Mouse (Mus musculus) cerebellum, postnatal 10 days (tissue): ENCODE measurements around the gene Itga9.

Experiments used
- DNase-seq, 2 experiments: peaks; one replicate each; pipeline ENCODE4 v3.0.0; 2021; ENCODE audit warnings: mixed read lengths in 2 of 2

The Itga9 gene

DNA sequence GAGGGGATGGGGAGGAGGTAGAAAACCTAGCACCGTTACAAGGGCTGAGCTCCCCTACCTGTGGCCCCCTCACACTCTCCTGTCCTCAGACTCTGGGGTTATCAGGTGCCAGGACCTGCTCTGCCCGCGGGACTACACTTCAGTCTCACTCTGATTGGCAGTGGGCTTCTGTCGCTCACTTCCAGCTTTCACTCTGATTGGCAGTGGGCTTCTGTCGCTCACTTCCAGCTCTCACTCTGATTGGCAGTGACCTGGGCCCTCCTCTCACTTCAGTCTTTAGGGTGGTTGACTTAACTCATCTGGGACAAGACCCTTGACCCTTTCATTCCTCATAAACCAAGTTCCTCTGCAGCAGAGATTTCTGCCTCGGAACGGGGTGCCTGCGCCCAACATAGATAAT lies 226.9 kb downstream of the Itga9 start:
- no peak for DNase-seq

DNA sequence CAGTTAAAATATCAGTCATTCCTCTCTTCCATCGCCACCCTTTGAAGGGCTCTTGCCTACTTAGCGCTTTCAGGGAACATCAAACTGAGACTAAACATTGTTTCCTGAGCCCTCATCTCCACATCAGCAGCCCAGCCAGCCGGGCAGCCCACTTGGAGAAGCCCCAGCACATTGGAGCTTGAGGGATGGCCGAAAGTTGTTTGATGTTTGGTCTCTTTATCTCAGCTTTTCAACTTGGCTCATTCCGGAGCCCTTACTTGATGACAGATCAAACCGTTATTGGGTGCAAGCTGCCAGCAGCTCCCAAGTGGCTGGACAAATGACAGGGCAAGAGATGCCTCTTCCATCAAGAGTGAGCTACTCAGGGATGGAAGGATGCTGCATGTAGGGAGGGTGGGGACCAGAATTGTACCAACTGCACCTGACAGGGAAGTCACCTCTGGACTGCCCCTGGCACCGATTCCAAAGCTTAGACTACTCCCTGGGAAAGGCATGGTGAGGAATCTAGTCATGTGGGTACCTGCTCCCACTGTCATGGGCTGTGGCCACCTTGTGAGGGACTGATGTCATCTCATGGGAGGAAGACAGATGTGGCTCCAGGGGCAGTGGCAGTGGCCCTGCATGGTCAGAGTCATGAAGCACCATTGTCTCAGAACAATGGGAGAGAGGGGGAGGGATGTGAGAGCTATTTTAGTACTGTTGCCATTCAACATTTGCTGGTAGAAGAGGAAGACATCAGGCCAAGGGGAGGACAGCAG lies 232.6 kb downstream of the Itga9 start:
- DNase-seq, result no peak

DNA sequence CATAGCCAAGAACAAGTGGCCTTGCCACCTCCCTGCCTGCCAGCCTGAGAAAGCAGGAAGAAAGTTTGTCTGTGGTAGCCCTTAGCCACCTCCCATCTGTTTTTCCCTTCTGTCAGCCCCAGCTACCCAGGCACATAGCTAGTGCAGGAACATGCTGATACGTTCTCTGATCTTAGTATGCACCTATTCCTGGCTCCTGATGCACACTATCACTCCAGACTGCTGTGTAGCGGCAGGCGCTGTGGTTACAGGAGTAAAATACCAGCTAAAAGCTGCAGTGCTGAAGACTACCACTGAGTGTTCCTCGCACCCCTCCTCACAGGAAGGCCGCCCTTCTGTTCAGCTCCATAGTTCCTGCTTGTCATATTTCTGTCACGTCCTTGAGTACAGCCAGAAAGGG lies 234.8 kb downstream of the Itga9 start:
- DNase-seq, result no peak

DNA sequence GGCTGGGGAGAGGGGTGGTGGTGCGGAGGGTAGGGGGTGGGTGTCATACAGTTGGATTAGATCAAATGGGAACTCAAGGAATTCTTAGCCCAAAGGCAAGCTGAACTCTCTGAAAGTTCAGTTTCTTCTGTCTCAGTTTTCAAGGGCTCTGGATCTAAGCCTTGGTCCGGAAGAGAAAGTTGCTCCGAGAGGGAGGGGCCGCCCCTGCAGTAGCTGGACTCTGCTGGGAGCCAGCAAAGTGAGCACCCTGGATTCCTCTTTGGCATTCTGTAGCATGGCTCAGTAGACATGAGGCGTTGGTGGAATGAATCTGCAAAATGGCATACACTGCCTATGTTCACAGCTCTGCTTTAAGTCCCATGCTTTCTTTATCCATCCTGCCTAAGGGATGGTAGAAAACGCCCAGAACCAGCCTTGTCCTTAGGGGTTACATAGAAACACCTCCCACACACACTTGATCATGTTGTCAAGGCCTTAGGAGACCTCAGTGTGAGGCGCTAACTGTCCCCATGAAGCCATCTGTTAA lies 235.5 kb downstream of the Itga9 start:
- DNase-seq, result no peak

DNA sequence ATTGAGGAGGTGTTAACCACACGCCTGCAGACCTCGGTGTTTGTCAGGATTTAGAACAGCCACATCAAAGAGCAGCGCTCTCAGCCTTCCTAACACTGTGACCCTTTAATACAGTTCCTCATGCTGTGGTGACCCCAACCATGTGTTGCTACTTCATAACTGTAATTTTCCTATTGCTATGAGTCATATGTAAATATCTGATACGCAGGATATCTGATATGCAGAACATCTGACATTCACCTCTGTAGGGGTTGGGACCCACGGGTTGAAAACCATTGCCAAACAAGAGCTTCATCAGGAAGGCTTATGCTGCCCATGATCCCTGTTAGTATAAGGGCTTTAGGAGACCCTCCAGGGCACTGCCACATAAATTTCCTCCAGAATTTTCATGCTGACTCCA lies 237.2 kb downstream of the Itga9 start:
- no peak for DNase-seq

DNA sequence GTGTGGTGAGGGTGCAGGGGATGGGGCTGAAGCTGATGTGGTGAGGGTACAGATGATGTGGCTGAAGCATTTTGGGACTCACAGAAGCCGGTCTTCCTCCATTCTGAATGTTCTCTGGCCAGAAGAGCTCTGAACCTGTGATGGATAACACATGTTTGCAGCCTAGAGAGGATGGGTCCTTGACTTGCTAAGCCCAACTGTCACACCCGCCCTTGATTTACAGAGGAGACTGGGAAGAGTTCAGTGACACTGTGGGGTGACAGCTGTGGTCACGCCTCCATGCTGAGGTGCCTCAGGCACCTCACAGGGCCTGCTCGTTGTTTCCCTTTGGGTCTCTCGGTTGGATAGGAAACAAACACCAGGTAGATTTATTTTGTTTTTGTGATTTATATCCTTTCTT lies 238.5 kb downstream of the Itga9 start:
- DNase-seq, result no peak

DNA sequence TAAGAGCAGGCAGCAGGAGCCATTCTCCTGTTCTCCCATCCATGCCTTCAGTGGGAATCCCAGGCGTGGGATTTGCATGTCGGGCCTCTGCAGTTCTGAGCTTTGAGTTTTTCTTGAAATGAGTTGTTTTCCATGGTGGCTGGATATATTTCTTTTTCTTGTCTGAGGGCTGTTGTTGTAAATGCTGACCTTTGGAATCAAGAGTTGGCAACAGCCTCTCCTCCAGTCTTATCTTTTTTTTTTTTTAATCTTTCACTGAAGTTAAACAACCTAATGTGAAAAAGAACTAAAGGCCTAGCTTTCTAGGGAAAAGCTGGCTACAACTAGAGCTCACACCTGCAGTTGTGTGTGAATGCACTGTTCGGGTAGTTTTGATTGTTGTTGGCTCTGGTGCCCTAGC lies 240.3 kb downstream of the Itga9 start:
- no peak for DNase-seq

DNA sequence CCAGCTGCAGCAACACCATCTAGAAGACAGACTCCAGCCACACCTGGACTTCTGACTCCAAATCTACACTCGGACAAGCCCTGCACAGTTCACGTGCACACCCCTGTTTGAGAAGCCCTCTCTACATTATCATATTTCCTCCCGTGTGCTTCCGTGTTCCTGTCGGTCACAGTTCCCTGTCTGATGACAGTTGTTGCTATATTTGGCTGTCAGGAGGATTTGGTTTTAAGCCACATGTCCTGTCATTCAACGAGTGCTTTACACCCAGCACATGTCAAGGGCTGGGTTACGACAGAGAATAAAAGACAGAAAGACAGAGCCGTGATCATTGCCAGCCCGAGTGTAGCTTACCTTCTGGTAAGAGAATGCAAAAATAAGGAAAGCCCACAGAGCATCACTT lies 250.2 kb downstream of the Itga9 start:
- no peak for DNase-seq

GRCm38 (mm10) chr9:118860613-118861141 lies 254.2 kb downstream of the Itga9 start:
- no peak for DNase-seq

DNA sequence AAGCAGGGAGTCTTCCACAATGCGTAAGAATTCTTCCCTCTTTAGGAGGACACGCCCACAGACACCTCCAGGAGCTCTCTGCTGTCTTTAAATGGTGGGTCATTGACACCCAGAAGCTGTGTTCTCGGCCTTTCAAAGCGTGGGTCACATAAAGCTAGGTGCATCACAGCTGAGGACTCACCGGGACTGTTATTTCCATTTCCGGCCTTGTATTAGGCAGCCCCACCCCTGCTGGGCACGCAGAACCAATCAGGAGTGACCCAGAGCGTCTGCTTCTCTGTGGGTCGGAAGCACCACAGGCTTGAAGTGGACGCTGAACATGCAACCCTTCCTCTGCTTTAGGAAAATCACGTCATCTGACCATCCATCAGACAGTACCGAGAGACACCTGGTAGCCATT lies 255.7 kb downstream of the Itga9 start:
- no peak for DNase-seq

GRCm38 (mm10) chr9:118862852-118863260 lies 256.4 kb downstream of the Itga9 start:
- DNase-seq, result no peak

GRCm38 (mm10) chr9:118863528-118863927 lies 257.0 kb downstream of the Itga9 start:
- DNase-seq, result no peak

- DNase-seq, result no peak
Observed at GRCm38 (mm10) chr9:118866949-118867348, 260.5 kb downstream of the Itga9 start.

DNA sequence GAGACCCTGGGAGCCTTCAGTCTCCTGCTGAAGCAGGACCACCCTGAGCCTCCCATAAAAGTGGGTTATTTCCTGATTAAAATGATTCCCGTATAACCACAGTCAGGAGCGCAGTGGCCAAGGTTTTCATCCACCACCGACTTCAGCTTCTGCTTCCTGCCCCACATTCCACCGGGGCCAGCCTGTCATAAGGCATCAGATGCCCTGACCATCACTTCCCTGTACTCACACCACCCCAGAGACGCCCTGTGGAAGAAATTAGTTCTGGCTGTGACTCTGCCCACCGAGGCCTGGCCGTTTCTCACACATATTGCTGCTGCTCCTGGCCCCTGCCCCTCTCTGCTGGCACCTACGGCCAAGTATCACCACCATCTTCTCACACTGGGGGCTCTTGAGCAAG lies 261.4 kb downstream of the Itga9 start:
- no peak for DNase-seq

DNA sequence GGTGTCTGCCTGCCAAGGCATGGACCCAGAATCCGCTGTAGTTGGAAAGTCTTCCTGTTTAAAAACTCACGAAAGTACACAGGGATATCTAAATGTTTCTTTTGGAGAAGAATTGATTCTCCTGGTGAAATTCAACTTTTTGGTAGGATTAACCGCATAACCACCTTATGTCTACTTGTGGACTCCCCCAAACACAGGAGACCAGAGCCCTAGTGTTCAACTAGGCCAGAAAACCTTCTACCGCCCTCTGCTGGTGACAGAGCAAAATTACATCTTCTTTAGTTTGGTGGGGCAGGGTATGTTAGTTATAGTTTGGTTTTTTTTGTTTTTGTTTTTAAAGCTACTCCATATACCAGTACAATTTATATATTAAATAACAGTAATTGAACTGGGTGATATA lies 264.6 kb downstream of the Itga9 start:
- DNase-seq, result peak; percentile 75 to 78

GRCm38 (mm10) chr9:118873031-118873430 lies 266.5 kb downstream of the Itga9 start:
- DNase-seq, result no peak

GRCm38 (mm10) chr9:118873596-118873995 lies 267.1 kb downstream of the Itga9 start:
- no peak for DNase-seq

GRCm38 (mm10) chr9:118875705-118876104 lies 269.2 kb downstream of the Itga9 start:
- DNase-seq, result no peak

- no peak for DNase-seq
Observed at GRCm38 (mm10) chr9:118876902-118877301, 270.4 kb downstream of the Itga9 start.

DNA sequence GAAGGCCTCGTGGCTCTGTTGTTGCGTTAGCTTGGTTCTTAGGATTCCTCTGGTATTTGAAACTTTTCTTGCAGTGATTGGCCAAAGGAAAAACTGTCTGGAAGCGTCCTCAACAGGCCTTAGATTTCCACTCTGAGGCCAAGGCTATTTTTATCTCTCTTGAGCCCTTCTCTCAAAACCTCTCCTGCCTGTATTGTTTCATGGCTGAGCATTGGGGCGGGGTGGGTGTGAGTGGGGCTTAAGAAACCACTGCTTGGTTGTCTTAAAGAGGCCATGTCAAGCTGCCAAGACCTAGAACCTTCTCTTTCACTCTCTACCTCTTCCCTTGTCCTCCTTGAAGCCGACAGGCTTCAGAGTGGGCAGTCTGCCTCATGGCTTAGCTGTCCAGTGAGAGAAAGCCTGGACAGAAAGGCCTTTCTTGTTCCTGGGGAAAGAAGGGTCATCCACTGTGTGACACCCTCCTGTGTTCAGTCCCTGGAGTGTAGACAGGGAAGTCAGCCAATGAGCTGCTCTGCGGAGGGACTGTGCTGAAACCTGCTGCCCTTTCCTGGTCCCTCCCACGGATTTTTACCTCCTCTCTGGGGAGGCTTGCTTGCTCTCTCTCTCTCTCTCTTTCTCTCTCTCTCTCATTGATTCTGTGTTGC lies 271.0 kb downstream of the Itga9 start:
- DNase-seq, result no peak

DNA sequence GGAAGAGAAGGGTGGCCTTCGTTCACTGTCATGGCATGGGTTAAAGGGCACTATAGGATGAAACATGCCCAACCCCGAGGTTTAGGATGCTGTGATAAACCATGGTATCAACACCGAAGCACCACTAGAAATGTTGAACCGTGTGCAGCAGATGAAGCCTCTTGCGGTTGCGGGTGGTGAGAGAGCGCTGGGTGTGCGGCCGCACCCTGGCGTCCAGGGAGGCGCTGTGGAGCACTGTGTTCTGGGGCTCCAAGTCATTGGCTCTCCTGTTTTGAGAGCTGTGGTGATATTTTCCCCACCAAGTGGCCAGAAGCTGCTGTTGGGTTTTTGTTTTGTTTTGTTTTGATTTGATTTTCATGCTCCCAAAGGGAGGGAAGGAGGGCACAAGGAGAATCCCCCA lies 272.1 kb downstream of the Itga9 start:
- DNase-seq, result no peak

GRCm38 (mm10) chr9:118881281-118881945 lies 274.9 kb downstream of the Itga9 start:
- DNase-seq, result peak; percentile 52 to 55

DNA sequence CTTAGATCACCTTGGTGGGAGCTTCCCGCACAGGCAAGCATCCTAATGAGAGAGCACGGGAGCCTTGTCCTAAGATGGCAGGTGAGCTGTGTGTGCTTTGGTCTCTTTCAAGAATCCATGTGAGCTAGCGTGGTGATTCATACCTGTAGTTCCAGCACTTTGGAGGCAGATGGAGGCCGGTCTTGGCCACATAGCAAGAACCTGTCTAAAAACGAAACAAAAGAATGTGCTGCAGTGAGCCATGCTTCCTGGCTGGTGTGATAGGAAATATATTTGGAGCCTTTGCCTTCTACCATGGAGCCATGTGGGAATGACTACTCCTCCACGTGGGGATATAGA lies 275.4 kb downstream of the Itga9 start:
- DNase-seq, result no peak

DNA sequence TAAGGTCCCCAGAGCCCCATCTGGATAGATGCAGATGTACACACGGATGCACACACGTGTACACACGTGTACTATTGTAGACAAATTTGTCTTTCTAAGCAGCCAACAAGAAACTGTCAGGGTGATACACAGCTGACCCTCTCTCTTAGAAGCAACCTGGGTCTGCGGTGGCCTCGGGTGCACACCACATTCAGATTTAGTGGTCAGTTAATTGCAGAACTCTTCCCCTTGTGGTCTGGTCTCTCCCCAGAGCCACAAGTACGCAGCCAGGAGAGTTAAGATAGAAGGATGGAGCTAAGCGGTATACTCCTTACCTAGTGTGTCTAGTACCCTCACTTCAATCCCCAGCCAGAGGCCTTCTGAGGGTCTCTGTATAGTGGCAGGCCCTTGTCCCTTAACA lies 276.7 kb downstream of the Itga9 start:
- no peak for DNase-seq
